Mouse (Mus musculus): ENCODE results near the gene Rbm44.

Rbm44 gene

GRCm38 (mm10) chr1:91179086-91179485, 34.2 kb downstream of the Rbm44 start:
- peak in 1 of 2 experiments; percentile 88 for DNase-seq (ENCODE audit: low spot score in 2 of 2)

- no peak for DNase-seq (ENCODE audit: low spot score in 2 of 2)
Measured at GRCm38 (mm10) chr1:91179533-91180173, 34.8 kb downstream of the Rbm44 start, which contains the start of gene Ramp1. Gene Ramp1, plus strand, starts transcription at chr1:91179822.

- no peak for DNase-seq (ENCODE audit: low spot score in 2 of 2)
Measured at GRCm38 (mm10) chr1:91180174-91180565, 35.3 kb downstream of the Rbm44 start.

GRCm38 (mm10) chr1:91180723-91181122, 35.8 kb downstream of the Rbm44 start:
- DNase-seq (ENCODE audit: low spot score in 2 of 2), result no peak

GRCm38 (mm10) chr1:91181261-91181660, 36.4 kb downstream of the Rbm44 start:
- DNase-seq (ENCODE audit: low spot score in 2 of 2), result no peak

DNA sequence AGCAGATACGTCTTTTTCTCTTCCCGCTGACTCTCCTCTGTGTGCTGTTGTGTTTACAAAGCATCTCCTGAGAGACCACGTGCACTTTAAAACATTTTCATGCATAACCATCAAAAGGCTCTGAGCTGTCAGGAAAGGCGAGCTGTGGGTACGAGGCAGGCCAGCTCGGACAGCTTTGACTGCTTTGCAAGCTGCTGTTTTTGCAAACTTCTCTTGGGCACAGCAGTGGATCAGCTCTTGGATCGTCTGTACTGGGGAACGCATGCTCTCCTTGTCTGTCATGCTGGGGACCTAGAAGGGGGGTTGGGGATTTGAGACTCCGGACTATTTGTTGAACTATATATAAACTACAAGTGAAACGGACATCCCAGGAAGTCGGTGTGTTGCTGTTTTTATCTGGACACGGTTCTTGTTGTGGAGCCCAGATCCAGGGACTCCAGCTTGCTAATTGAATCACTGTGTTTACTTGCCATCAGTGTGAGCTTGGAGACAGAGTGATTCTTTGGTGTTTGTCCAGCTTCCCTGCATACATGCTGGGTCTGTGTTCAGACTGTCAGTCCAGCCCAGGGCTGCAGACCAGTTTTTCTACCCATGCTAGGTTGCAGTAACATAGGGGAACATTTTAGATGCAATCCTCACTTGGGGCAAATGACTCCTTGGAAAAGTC, 37.0 kb downstream of the Rbm44 start:
- DNase-seq (ENCODE audit: low spot score in 2 of 2), result no peak

GRCm38 (mm10) chr1:91183305-91183704, 38.4 kb downstream of the Rbm44 start:
- no peak for DNase-seq (ENCODE audit: low spot score in 2 of 2)

GRCm38 (mm10) chr1:91186677-91187076, 41.8 kb downstream of the Rbm44 start:
- DNase-seq (ENCODE audit: low spot score in 2 of 2), result no peak

DNA sequence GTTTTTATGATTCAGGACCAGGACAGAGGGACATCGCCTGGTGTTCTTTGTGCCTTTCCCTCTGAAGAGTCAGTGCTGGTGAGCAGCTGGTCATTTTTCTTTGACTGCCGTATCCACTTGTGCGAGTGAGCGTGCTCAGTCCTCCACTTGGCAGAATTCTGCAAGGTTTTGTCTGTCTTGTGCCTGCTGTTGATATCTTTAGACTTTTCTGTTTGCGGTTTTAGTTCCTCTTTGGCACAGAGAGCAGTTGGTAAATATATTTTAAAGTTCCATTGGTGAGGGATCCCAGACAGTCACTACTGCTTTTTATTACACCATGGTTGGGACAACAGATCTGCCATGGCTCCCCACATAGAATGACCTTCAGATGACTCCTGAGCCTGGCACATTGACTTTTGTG, 42.4 kb downstream of the Rbm44 start:
- DNase-seq (ENCODE audit: low spot score in 2 of 2), result no peak

GRCm38 (mm10) chr1:91187786-91188640, 43.1 kb downstream of the Rbm44 start:
- DNase-seq (ENCODE audit: low spot score in 2 of 2), result no peak

DNA sequence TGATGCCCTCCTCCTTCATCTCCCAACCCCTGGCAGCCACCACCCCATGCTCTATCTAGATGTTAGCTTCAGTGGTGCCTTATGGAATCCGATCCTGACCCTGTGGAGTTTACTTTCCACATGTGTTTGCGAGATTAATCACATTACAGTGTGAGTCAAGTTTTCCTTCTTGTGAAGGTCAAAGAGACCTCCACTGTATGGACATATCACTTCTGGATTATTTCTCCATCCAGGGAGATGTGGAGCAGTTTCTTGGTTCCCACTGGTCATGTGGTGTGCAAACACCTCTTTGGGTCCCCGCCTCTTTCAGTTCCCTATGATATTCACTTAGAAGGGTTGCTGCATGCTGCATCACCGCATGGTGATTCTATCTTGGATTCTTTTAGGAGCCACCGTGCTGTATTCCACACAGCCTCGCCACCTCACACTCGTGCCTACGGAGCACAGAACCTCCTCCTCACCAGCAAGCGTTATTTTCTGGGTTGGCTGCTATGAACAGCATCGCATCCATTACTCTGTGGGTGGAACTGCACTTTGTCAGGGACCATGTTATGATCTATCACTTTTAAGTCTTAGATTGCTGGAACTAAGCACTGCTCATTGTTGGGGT, 44.1 kb downstream of the Rbm44 start:
- no peak for DNase-seq (ENCODE audit: low spot score in 2 of 2)

GRCm38 (mm10) chr1:91192184-91192583, 47.3 kb downstream of the Rbm44 start:
- no peak for DNase-seq (ENCODE audit: low spot score in 2 of 2)

DNA sequence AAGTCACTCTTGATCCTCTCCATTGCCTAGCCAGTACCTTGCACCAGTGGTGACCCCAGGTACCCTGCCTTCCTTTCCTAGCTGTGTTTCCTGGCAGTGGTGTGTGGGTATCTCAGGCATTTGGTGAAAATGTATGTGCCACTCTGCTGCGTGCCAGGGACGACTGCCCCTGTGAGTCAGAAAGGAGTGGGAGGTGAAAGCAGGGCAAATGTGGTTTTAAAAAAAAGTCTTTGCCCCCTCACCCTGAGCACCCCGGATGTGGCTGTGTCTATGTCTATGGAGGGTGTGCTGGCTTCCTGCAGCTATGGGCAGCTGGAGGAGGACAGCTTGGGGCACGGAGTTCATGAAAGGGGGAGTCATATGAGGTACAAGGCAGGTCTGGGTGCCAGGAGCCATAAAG, 48.4 kb downstream of the Rbm44 start:
- DNase-seq (ENCODE audit: low spot score in 2 of 2), result peak in 1 of 2 experiments; percentile 33

DNA sequence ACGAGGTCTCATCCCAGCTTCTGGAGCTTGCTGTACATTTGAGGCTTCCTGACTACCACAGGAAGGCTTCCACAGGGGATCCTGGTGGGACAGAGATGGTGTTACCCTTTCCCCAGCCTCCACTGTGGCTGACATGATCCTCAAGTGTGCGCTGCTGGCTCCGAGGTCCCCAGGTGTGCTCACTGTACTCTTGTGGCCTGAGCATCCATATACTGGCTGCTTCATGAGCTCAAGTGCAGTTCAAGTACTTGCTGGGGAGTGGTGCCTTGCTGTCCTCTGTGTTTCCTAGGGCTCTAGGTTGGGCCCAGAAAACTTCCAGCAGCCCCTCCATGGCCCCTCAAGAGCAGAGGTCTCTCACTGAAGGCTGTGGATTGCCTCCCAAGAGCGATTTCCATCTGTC, 48.8 kb downstream of the Rbm44 start:
- no peak for DNase-seq (ENCODE audit: low spot score in 2 of 2)

GRCm38 (mm10) chr1:91199793-91200192, 54.9 kb downstream of the Rbm44 start:
- no peak for DNase-seq (ENCODE audit: low spot score in 2 of 2)

- no peak for DNase-seq (ENCODE audit: low spot score in 2 of 2)
Measured at GRCm38 (mm10) chr1:91201122-91201521, 56.2 kb downstream of the Rbm44 start.

- DNase-seq (ENCODE audit: low spot score in 2 of 2), result no peak
Measured at GRCm38 (mm10) chr1:91204221-91204765, 59.4 kb downstream of the Rbm44 start.

- DNase-seq (ENCODE audit: low spot score in 2 of 2), result no peak
Measured at GRCm38 (mm10) chr1:91205651-91206050, 60.8 kb downstream of the Rbm44 start.

DNA sequence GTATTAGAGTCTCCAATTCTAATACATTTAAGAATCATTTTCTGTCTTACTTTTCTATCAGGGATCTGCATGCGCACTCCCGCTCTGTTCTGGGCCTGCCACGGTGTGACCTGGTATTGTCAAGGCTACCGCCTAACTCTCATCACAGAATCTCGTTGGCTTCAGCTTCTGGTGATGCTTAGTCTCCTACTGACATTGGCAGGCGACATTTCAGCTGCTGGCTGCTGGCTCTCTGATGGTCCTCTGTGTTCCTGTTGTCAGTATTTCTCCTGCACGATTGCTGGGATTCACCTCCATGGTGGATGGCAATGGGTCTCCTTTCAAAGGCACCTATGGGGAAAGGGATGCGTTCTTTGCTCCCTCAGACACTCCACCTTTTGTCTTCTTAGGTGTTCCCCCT, 61.4 kb downstream of the Rbm44 start:
- DNase-seq (ENCODE audit: low spot score in 2 of 2), result no peak

GRCm38 (mm10) chr1:91206873-91207272, 62.0 kb downstream of the Rbm44 start:
- peak in 1 of 2 experiments; percentile 71 for DNase-seq (ENCODE audit: low spot score in 2 of 2)

GRCm38 (mm10) chr1:91207334-91208074, 62.6 kb downstream of the Rbm44 start:
- DNase-seq (ENCODE audit: low spot score in 2 of 2), result no peak

All from left cerebral cortex, adult 9 months (tissue).